Mouse (Mus musculus) megakaryocyte, embryonic 14.5 days (primary cell): ENCODE results near the gene Teddm1b.

Experiments
- FLI1 ChIP-seq: IDR thresholded peaks from 2 replicates; pipeline ENCODE4 v1.6.1; 2012; ENCODE audit warnings: low read length, inconsistent platforms, mixed read lengths
- GATA1 ChIP-seq: IDR thresholded peaks from 3 replicates; pipeline ENCODE4 v1.6.1; 2012; ENCODE audit warnings: mixed read lengths, low read length, inconsistent platforms, borderline replicate concordance

GRCm38 (mm10) chr1:153894201-153894893 lies 20.2 kb downstream of the Teddm1b start:
- no peak for TF ChIP-seq GATA1
- TF ChIP-seq FLI1, result no peak
